Mouse (Mus musculus): Measurements from ENCODE around the gene Rai1. TPM values are rescaled to one million over a fixed set of nuclear protein-coding genes. Genes with fewer than 3 reads are reported as not detected.
A peak's percentile ranks its signal among the peaks of the same experiment; 100 is the strongest.

The Rai1 gene
- polyA plus RNA-seq, 1 experiment, result 24.9 TPM

GRCm38 (mm10) chr11:60073121-60073520 is 31.7 kb upstream of the Rai1 start:
- Histone ChIP-seq H3ac (ENCODE audit: control insufficient read depth, insufficient read length, low read depth) (no peak overlapping the region), H3K27me3 (ENCODE audit: control insufficient read depth, insufficient read depth, insufficient read length) (no peaks in the 10 kb centered on the region), H3K4me3 (ENCODE audit: insufficient read depth, poor library complexity, severe bottlenecking) (no peak overlapping the region), H3K36me3 (ENCODE audit: control insufficient read depth, insufficient read depth) (no peaks in the 10 kb centered on the region), H3K79me2 (ENCODE audit: control insufficient read depth, insufficient read depth) (no peaks in the 10 kb centered on the region), H3K79me3 (ENCODE audit: low read depth) (no peaks in the 10 kb centered on the region)
- no peak for TF ChIP-seq MYOG (IDR thresholded peaks at IDR 0.05; ENCODE audit: control insufficient read depth, extremely low read depth, insufficient read length)
- TF ChIP-seq MYOD1 (IDR thresholded peaks at IDR 0.05; ENCODE audit: control insufficient read depth, insufficient read length, low read depth), result no peak
- TF ChIP-seq CEBPB (IDR thresholded peaks at IDR 0.05; ENCODE audit: low read depth), result no peak
- TF ChIP-seq USF1 (IDR thresholded peaks at IDR 0.05; ENCODE audit: low read depth), result no peak

- H3K27me3 ChIP-seq (ENCODE audit: control insufficient read depth, insufficient read depth, insufficient read length), result no peaks in the 10 kb centered on the region
- TF ChIP-seq USF1 (IDR thresholded peaks at IDR 0.05; ENCODE audit: low read depth) (no peak), MYOG (IDR thresholded peaks at IDR 0.05; ENCODE audit: control insufficient read depth, extremely low read depth, insufficient read length) (no peak), FOSL1 (IDR thresholded peaks at IDR 0.05; ENCODE audit: insufficient read depth, low read length, poor library complexity, severe bottlenecking) (no peak)
- no peaks in the 10 kb centered on the region for H3K36me3 ChIP-seq (ENCODE audit: control insufficient read depth, insufficient read depth)
- no peak overlapping the region for H3ac ChIP-seq (ENCODE audit: control insufficient read depth, insufficient read length, low read depth)
- H3K4me3 ChIP-seq (ENCODE audit: insufficient read depth, poor library complexity, severe bottlenecking), result no peak overlapping the region
- H3K79me3 ChIP-seq (ENCODE audit: low read depth), result no peaks in the 10 kb centered on the region
- H3K79me2 ChIP-seq (ENCODE audit: control insufficient read depth, insufficient read depth), result no peaks in the 10 kb centered on the region
These were observed 30.8 kb upstream of the Rai1 start for GRCm38 (mm10) chr11:60073936-60074502.

- H3K4me3 ChIP-seq (ENCODE audit: insufficient read depth, poor library complexity, severe bottlenecking), result no peak overlapping the region
- H3ac ChIP-seq (ENCODE audit: control insufficient read depth, insufficient read length, low read depth), result no peak overlapping the region
- TF ChIP-seq USF1 (IDR thresholded peaks at IDR 0.05; ENCODE audit: low read depth) (no peak), FOSL1 (IDR thresholded peaks at IDR 0.05; ENCODE audit: insufficient read depth, low read length, poor library complexity, severe bottlenecking) (no peak), CEBPB (IDR thresholded peaks at IDR 0.05; ENCODE audit: low read depth) (no peak)
- H3K79me2 ChIP-seq (ENCODE audit: control insufficient read depth, insufficient read depth), result no peaks in the 10 kb centered on the region
- H3K79me3 ChIP-seq (ENCODE audit: low read depth), result no peaks in the 10 kb centered on the region
- no peaks in the 10 kb centered on the region for H3K27me3 ChIP-seq (ENCODE audit: control insufficient read depth, insufficient read depth, insufficient read length)
- H3K36me3 ChIP-seq (ENCODE audit: control insufficient read depth, insufficient read depth), result no peaks in the 10 kb centered on the region
These were observed 28.6 kb upstream of the Rai1 start for GRCm38 (mm10) chr11:60076183-60076582.

GRCm38 (mm10) chr11:60076790-60077189 is 28.0 kb upstream of the Rai1 start:
- H3K79me2 ChIP-seq (ENCODE audit: control insufficient read depth, insufficient read depth), result no peaks in the 10 kb centered on the region

GRCm38 (mm10) chr11:60084589-60084988 is 20.2 kb upstream of the Rai1 start:
- H3K79me3 ChIP-seq (ENCODE audit: low read depth), result no peaks in the 10 kb centered on the region

More at GRCm38 (mm10) chr11:60076790-60077189, 28.0 kb upstream of the Rai1 start:
- TF ChIP-seq FOSL1 (IDR thresholded peaks at IDR 0.05; ENCODE audit: insufficient read depth, low read length, poor library complexity, severe bottlenecking) (no peak), CTCF (IDR thresholded peaks at IDR 0.05; ENCODE audit: control insufficient read depth, insufficient read depth, insufficient read length) (peak; percentile 71), MAX (IDR thresholded peaks at IDR 0.05) (no peak), USF1 (IDR thresholded peaks at IDR 0.05; ENCODE audit: low read depth) (peak; percentile 18), MYOD1 (IDR thresholded peaks at IDR 0.05; ENCODE audit: control insufficient read depth, insufficient read length, low read depth) (no peak), CEBPB (IDR thresholded peaks at IDR 0.05; ENCODE audit: low read depth) (no peak), MYOG (IDR thresholded peaks at IDR 0.05; ENCODE audit: control insufficient read depth, extremely low read depth, insufficient read length) (no peak)
- Histone ChIP-seq H3K79me3 (ENCODE audit: low read depth) (no peaks in the 10 kb centered on the region), H3ac (ENCODE audit: control insufficient read depth, insufficient read length, low read depth) (no peak overlapping the region), H3K27me3 (ENCODE audit: control insufficient read depth, insufficient read depth, insufficient read length) (no peaks in the 10 kb centered on the region), H3K36me3 (ENCODE audit: control insufficient read depth, insufficient read depth) (no peaks in the 10 kb centered on the region), H3K4me3 (ENCODE audit: insufficient read depth, poor library complexity, severe bottlenecking) (no peak overlapping the region)

GRCm38 (mm10) chr11:60086676-60087075 is 18.1 kb upstream of the Rai1 start:
- Histone ChIP-seq H3K4me3 (ENCODE audit: insufficient read depth, poor library complexity, severe bottlenecking) (no peak overlapping the region), H3K36me3 (ENCODE audit: control insufficient read depth, insufficient read depth) (no peaks in the 10 kb centered on the region), H3K79me3 (ENCODE audit: low read depth) (no peaks in the 10 kb centered on the region), H3K79me2 (ENCODE audit: control insufficient read depth, insufficient read depth) (no peaks in the 10 kb centered on the region), H3K27me3 (ENCODE audit: control insufficient read depth, insufficient read depth, insufficient read length) (no peaks in the 10 kb centered on the region), H3ac (ENCODE audit: control insufficient read depth, insufficient read length, low read depth) (no peak overlapping the region)
- TF ChIP-seq MYOG (IDR thresholded peaks at IDR 0.05; ENCODE audit: control insufficient read depth, extremely low read depth, insufficient read length) (no peak), MAX (IDR thresholded peaks at IDR 0.05) (no peak), USF1 (IDR thresholded peaks at IDR 0.05; ENCODE audit: low read depth) (no peak), FOSL1 (IDR thresholded peaks at IDR 0.05; ENCODE audit: insufficient read depth, low read length, poor library complexity, severe bottlenecking) (no peak), CEBPB (IDR thresholded peaks at IDR 0.05; ENCODE audit: low read depth) (no peak), MYOD1 (IDR thresholded peaks at IDR 0.05; ENCODE audit: control insufficient read depth, insufficient read length, low read depth) (no peak), CTCF (IDR thresholded peaks at IDR 0.05; ENCODE audit: control insufficient read depth, insufficient read depth, insufficient read length) (no peak)

More at GRCm38 (mm10) chr11:60084589-60084988, 20.2 kb upstream of the Rai1 start:
- no peaks in the 10 kb centered on the region for H3K36me3 ChIP-seq (ENCODE audit: control insufficient read depth, insufficient read depth)
- no peak overlapping the region for H3ac ChIP-seq (ENCODE audit: control insufficient read depth, insufficient read length, low read depth)
- H3K27me3 ChIP-seq (ENCODE audit: control insufficient read depth, insufficient read depth, insufficient read length), result no peaks in the 10 kb centered on the region
- H3K79me2 ChIP-seq (ENCODE audit: control insufficient read depth, insufficient read depth), result no peaks in the 10 kb centered on the region
- TF ChIP-seq CTCF (IDR thresholded peaks at IDR 0.05; ENCODE audit: control insufficient read depth, insufficient read depth, insufficient read length) (peak; percentile 32), FOSL1 (IDR thresholded peaks at IDR 0.05; ENCODE audit: insufficient read depth, low read length, poor library complexity, severe bottlenecking) (no peak), MAX (IDR thresholded peaks at IDR 0.05) (peak; percentile 16), USF1 (IDR thresholded peaks at IDR 0.05; ENCODE audit: low read depth) (no peak), CEBPB (IDR thresholded peaks at IDR 0.05; ENCODE audit: low read depth) (no peak), MYOD1 (IDR thresholded peaks at IDR 0.05; ENCODE audit: control insufficient read depth, insufficient read length, low read depth) (no peak)
- H3K4me3 ChIP-seq (ENCODE audit: insufficient read depth, poor library complexity, severe bottlenecking), result no peak overlapping the region
